9 mouse cellular contexts compared by ENCODE assay signal in the genomic region with DNA sequence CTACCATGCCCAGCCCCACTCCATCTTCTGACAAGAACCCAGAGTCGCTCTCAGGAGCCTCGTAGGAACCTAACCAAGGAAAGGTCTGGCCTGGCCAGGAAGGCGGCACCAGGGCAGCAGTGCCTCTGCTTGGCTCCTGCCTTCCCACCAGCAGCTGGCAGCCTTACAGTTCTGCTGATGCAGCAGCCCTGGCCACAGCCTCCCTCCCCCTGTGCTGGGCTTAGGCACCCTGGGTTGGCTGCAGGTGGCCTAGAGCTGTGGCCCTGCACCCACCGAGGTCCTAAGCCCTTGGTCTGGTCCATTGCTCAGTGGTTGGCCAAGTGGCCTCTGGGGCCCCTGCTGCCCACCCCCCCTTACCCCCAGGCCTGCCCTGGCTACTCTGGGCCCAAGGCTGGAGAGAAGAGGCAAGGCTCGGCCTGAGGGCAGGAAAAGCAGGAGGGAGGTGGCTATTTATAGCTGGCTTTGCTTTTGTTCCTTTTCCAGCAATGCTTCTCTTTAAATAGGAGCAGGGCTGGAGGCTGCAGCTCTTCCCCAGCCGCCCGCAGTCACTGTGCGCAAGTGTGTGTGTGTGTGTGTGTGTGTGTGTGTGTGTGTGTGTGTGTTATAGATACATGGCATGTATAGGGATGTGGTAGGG. TPM values are rescaled to one million over a fixed set of nuclear protein-coding genes. Genes with fewer than 3 reads are reported as not detected.
DNase-seq lines count a peak whose midpoint lies in the region; ATAC-seq lines count a peak whose summit lies in the region.
"Had no signal": no experiment of that assay in that cellular context is flagged by ENCODE, and none has a peak within 500 bp of the region (broad histone marks: within the 10 kb centered on the region; RNA-seq: fewer than 3 reads in every experiment).

No protein-coding gene starts in this region.

- WGBS in embryonic facial prominence, embryonic 12.5 days: 47% methylated on average over 8 of the region's 8 CpGs
- WGBS in limb, embryonic 15.5 days: 54% methylated on average over 8 of the region's 8 CpGs

- no peak; the same call in 1 of the 2 replicates for ATAC-seq in embryonic facial prominence, embryonic 12.5 days (ENCODE audit: insufficient number of reproducible peaks, insufficient read depth, low FRiP score, low TSS enrichment)
- ATAC-seq in hematopoietic stem cell, adult 5-6 weeks (replicated peaks in 1 of 2; ENCODE audit: insufficient read depth in 1 of 2, low FRiP score in 2 of 2, low TSS enrichment in 1 of 2, low read depth in 1 of 2, poor library complexity in 2 of 2, severe bottlenecking in 2 of 2): peak; percentile 59 to 62; a peak in 3 of 4 replicates
- ATAC-seq in limb, embryonic 15.5 days (ENCODE audit: insufficient number of reproducible peaks, low FRiP score, low TSS enrichment, low read depth): peak; percentile 61

- DNase-seq in cerebellum, adult 11-12 months: peak; percentile 78
- DNase-seq in cerebellum, adult 11 months: no peak
- peak; percentile 37 for DNase-seq in 3134 (ENCODE audit: extremely low read depth, insufficient read length, low spot score)
- DNase-seq in telencephalon, adult 2 months (ENCODE audit: low read depth, low spot score): peak; percentile 79
- no peak for DNase-seq in urinary bladder, postnatal 10 days (ENCODE audit: low spot score)

- H3K9me3 ChIP-seq in embryonic facial prominence, embryonic 12.5 days: no peaks in the 10 kb centered on the region
- H3K9me3 ChIP-seq in limb, embryonic 15.5 days: no peaks in the 10 kb centered on the region

- H3K4me2 ChIP-seq in embryonic facial prominence, embryonic 12.5 days (replicated peaks): no peak overlapping the region
- no peak overlapping the region for H3K4me2 ChIP-seq in limb, embryonic 15.5 days

- no peaks in the 10 kb centered on the region for H3K36me3 ChIP-seq in embryonic facial prominence, embryonic 12.5 days
- H3K36me3 ChIP-seq in limb, embryonic 15.5 days: no peaks in the 10 kb centered on the region

- H3K9ac ChIP-seq in embryonic facial prominence, embryonic 12.5 days: no peak overlapping the region
- no peak overlapping the region for H3K9ac ChIP-seq in limb, embryonic 15.5 days

- peaks cover 12% of the 10 kb centered on the region; the same call in 1 of the 2 replicates for H3K27me3 ChIP-seq in embryonic facial prominence, embryonic 12.5 days
- H3K27me3 ChIP-seq in limb, embryonic 15.5 days: no peaks in the 10 kb centered on the region

- H3K27ac ChIP-seq in embryonic facial prominence, embryonic 12.5 days: peak overlapping the region; percentile 41; the same call in 1 of the 2 replicates
- H3K27ac ChIP-seq in limb, embryonic 15.5 days: 0 out of 2 replicates have a peak overlapping the region, but pooled peaks have one; percentile 3

- no peak overlapping the region for H3K4me3 ChIP-seq in embryonic facial prominence, embryonic 12.5 days
- no peak overlapping the region for H3K4me3 ChIP-seq in limb, embryonic 15.5 days
- H3K4me3 ChIP-seq: erythroblast, embryonic 14.5 days had no signal

- H3K4me1 ChIP-seq in embryonic facial prominence, embryonic 12.5 days: peaks cover 25% of the 10 kb centered on the region
- peaks cover 20% of the 10 kb centered on the region for H3K4me1 ChIP-seq in limb, embryonic 15.5 days

RNA-seq across cellular contexts. Expression of gene Rtn4rl1, which starts 18.6 kb away (rescaled TPM):
- polyA plus RNA-seq in embryonic facial prominence, embryonic 12.5 days (2016; fragmentation: Nextera tagmentation; extraction: Ambion mirVana): 5.1 and 5.7 TPM in 2 replicates
- 0.84 TPM in 1 of 2 replicates, not detected in the other for total RNA-seq in hematopoietic stem cell, adult 5-6 weeks (2017)
- polyA plus RNA-seq in limb, embryonic 15.5 days (2015; fragmentation: Nextera tagmentation; extraction: Ambion mirVana): 4.9 and 5.8 TPM in 2 replicates
- polyA plus RNA-seq: erythroblast, embryonic 14.5 days had no signal

RNA-seq across cellular contexts. Expression of gene Dph1, which starts 21.1 kb away (rescaled TPM):
- polyA plus RNA-seq in embryonic facial prominence, embryonic 12.5 days (2016; fragmentation: Nextera tagmentation; extraction: Ambion mirVana): 22.6 and 23.3 TPM in 2 replicates
- 7.8 and 14.0 TPM in 2 replicates for total RNA-seq in hematopoietic stem cell, adult 5-6 weeks (2017)
- 21.1 and 23.3 TPM in 2 replicates for polyA plus RNA-seq in limb, embryonic 15.5 days (2015; fragmentation: Nextera tagmentation; extraction: Ambion mirVana)

RNA-seq across cellular contexts. Expression of gene Ovca2, which starts 33.5 kb away (rescaled TPM):
- 30.0 and 31.5 TPM in 2 replicates for polyA plus RNA-seq in embryonic facial prominence, embryonic 12.5 days (2016; fragmentation: Nextera tagmentation; extraction: Ambion mirVana)
- total RNA-seq in hematopoietic stem cell, adult 5-6 weeks (2017): 17.1 and 20.8 TPM in 2 replicates
- 22.5 and 23.3 TPM in 2 replicates for polyA plus RNA-seq in limb, embryonic 15.5 days (2015; fragmentation: Nextera tagmentation; extraction: Ambion mirVana)

RNA-seq across cellular contexts. Expression of gene Hic1, which starts 42.8 kb away (rescaled TPM):
- polyA plus RNA-seq in embryonic facial prominence, embryonic 12.5 days (2016; fragmentation: Nextera tagmentation; extraction: Ambion mirVana): 39.2 and 44.8 TPM in 2 replicates
- total RNA-seq in hematopoietic stem cell, adult 5-6 weeks (2017): not detected in 2 replicates
- 17.2 and 21.2 TPM in 2 replicates for polyA plus RNA-seq in limb, embryonic 15.5 days (2015; fragmentation: Nextera tagmentation; extraction: Ambion mirVana)

Comparison
In these comparisons a context has a peak if more than half of its experiments do, and no peak if none do; other contexts are left out.
1. DNase-seq: peak in cerebellum, adult 11-12 months (single experiment), 3134 (single experiment) and telencephalon, adult 2 months (single experiment); none in cerebellum, adult 11 months (single experiment) and urinary bladder, postnatal 10 days (single experiment).